Mouse (Mus musculus): ENCODE measurements around the gene Bhlhe40. TPM values are rescaled to one million over a fixed set of nuclear protein-coding genes. Genes with fewer than 3 reads are reported as not detected.

Bhlhe40 gene
- 25.1 and 25.9 TPM in 2 replicates for polyA plus RNA-seq (2015; fragmentation: Nextera tagmentation; extraction: Ambion mirVana)

DNA sequence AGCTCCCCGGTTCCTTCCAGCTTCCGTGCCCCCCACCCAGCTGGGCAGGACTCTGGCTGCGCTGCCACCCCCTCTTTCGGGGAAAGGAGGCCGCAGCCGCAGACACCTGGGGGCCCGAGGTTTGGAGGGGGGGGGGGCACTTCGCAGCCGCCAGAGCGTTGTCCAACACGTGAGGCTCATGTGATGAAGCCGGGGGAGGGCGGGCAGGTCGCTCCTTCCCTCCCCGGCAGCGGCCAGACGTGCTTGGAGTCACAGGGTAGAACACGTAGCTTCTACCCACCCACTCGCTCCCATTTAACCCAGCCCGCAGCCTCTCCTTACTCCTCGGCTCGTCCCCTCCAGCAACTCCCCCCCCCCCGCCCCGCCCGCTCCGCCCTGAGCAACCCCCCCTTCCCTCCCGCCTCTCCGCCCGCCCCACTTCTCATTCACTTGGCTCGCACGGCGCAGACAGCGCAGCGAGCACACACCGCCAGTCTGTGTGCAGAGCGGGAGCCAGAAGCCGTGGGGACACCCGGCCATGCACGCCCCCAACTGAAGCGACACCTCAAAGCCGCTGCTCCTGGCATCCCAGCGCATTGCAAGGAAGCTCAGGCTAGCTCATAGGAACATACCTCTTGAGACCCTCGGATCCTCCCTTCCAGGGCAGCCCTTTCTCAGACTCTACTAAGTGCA lies at the start of gene Bhlhe40:
Gene Bhlhe40 (plus strand): TSS at position 424 of the 672 bp plus-strand sequence.
- peak within 1 kb of the TSS; percentile 90 for H3K9ac ChIP-seq
- H3K4me2 ChIP-seq: peak within 1 kb of the TSS; percentile 71
- peak; percentile 87 for ATAC-seq (replicated peaks; ENCODE audit: insufficient number of reproducible peaks, insufficient read depth, low FRiP score, low read depth)
- WGBS: under 1% methylated on average over 33 of the region's 43 CpGs
- peaks cover 11% of the 10 kb centered on the region for H3K36me3 ChIP-seq
- peaks cover 38% of the 10 kb centered on the region for H3K4me1 ChIP-seq (replicated peaks)
- no peaks in the 10 kb centered on the region for H3K27me3 ChIP-seq
- no peaks in the 10 kb centered on the region for H3K9me3 ChIP-seq (replicated peaks)
- H3K27ac ChIP-seq: peak within 1 kb of the TSS; percentile 97
- peak within 1 kb of the TSS; percentile 84 for H3K4me3 ChIP-seq

DNA sequence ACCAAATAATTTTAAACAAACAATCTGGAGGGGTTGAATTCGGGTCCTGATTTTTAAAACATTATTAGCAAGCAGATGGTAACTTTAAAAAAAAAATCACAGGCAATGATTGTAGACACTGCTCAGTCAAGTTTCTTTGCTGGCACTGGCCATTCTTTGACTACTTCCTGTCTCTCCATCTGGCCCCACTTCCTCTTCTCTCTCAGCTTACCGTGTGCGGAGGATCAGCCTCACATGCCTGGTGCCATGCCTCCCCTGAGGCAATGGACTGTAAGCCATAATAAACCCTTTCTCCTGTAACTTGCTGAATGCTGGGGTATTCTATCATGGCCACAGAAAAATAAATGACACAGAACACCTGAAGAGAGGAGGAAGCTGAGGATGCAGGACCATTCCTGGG lies 48.8 kb upstream of the Bhlhe40 start:
- no peak overlapping the region for H3K27ac ChIP-seq

GRCm38 (mm10) chr6:108618025-108618424 lies 42.4 kb upstream of the Bhlhe40 start:
- Histone ChIP-seq H3K9ac (no peak overlapping the region), H3K4me1 (replicated peaks) (no peaks in the 10 kb centered on the region), H3K27me3 (no peaks in the 10 kb centered on the region), H3K4me3 (no peak overlapping the region), H3K4me2 (no peak overlapping the region), H3K27ac (no peak overlapping the region), H3K9me3 (replicated peaks) (no peaks in the 10 kb centered on the region), H3K36me3 (no peaks in the 10 kb centered on the region)
- WGBS: 79% methylated on average over 10 of the region's 10 CpGs
- ATAC-seq (replicated peaks; ENCODE audit: insufficient number of reproducible peaks, insufficient read depth, low FRiP score, low read depth): no peak

More for the DNA sequence above, 48.8 kb upstream of the Bhlhe40 start:
- Histone ChIP-seq H3K4me1 (replicated peaks) (0 out of 2 replicates have a peak, but pooled peaks cover 3% of the 10 kb centered on the region), H3K4me2 (no peak overlapping the region), H3K9me3 (replicated peaks) (no peaks in the 10 kb centered on the region), H3K4me3 (no peak overlapping the region), H3K27me3 (no peaks in the 10 kb centered on the region), H3K9ac (no peak overlapping the region), H3K36me3 (no peaks in the 10 kb centered on the region)
- ATAC-seq (replicated peaks; ENCODE audit: insufficient number of reproducible peaks, insufficient read depth, low FRiP score, low read depth): no peak
- 55% methylated on average over 3 of the region's 3 CpGs for WGBS

DNA sequence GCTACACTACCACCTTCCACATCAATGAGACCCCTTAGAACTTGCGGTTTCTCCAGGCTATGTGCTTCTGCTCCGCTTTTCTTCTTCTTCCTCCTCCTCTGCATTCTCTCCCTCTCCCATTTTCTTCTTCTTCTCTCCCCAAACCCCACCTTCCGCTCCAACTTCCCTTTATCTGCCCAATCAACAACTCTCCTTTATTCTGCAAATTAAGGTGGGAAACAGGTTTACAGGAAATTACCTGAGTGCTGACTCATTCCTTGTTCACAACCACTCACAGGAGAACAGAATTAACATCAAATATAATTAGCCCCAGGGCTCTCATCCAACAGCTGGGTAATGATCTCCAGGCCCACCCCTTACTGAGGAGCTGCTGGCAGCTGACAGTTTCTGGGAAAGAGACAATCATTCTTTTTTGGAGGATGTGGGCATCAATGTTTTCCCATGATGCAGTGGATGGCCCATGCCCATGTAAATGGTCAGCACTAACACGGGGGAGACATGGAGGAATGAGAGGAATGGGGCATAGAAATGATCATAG lies 37.3 kb upstream of the Bhlhe40 start:
- H3K9me3 ChIP-seq (replicated peaks): no peaks in the 10 kb centered on the region

GRCm38 (mm10) chr6:108624915-108625314 lies 35.5 kb upstream of the Bhlhe40 start:
- no peak overlapping the region for H3K4me2 ChIP-seq
- ATAC-seq (replicated peaks; ENCODE audit: insufficient number of reproducible peaks, insufficient read depth, low FRiP score, low read depth): no peak
- no peak overlapping the region for H3K27ac ChIP-seq
- H3K9ac ChIP-seq: no peak overlapping the region
- H3K36me3 ChIP-seq: no peaks in the 10 kb centered on the region
- peaks cover 7% of the 10 kb centered on the region for H3K9me3 ChIP-seq (replicated peaks)
- H3K4me1 ChIP-seq (replicated peaks): no peaks in the 10 kb centered on the region
- no peaks in the 10 kb centered on the region for H3K27me3 ChIP-seq
- WGBS: 74% methylated on average over 4 of the region's 4 CpGs
- H3K4me3 ChIP-seq: no peak overlapping the region

More for the DNA sequence above, 37.3 kb upstream of the Bhlhe40 start:
- H3K36me3 ChIP-seq: no peaks in the 10 kb centered on the region
- H3K27ac ChIP-seq: no peak overlapping the region
- H3K4me2 ChIP-seq: no peak overlapping the region
- 90% methylated on average over 4 of the region's 4 CpGs for WGBS
- no peaks in the 10 kb centered on the region for H3K27me3 ChIP-seq
- no peaks in the 10 kb centered on the region for H3K4me1 ChIP-seq (replicated peaks)
- H3K9ac ChIP-seq: no peak overlapping the region
- no peak for ATAC-seq (replicated peaks; ENCODE audit: insufficient number of reproducible peaks, insufficient read depth, low FRiP score, low read depth)
- no peak overlapping the region for H3K4me3 ChIP-seq

DNA sequence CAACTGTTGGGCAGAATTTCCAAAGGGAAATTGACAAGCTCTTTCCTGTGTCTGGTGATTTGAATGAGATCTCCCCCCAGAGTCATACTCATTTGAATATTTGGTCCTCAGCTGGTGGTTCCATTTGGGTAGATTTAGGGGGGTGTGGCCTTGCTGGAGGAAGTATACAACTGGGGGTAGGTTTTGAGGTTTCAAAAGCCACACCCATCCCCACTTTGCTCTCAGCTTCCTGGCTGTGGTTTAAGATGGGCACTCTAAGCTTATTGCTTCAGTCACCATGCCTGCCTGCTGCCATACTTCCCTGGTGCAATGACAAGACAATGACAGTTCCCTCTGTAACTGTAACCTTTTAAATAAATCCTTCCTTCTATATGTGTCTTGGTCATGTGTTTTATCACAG lies 29.7 kb upstream of the Bhlhe40 start:
- no peaks in the 10 kb centered on the region for H3K4me1 ChIP-seq (replicated peaks)
- ATAC-seq (replicated peaks; ENCODE audit: insufficient number of reproducible peaks, insufficient read depth, low FRiP score, low read depth): no peak
- H3K9ac ChIP-seq: no peak overlapping the region
- H3K27ac ChIP-seq: no peak overlapping the region
- no peaks in the 10 kb centered on the region for H3K27me3 ChIP-seq
- H3K9me3 ChIP-seq (replicated peaks): peaks cover 7% of the 10 kb centered on the region
- H3K4me2 ChIP-seq: no peak overlapping the region
- no peak overlapping the region for H3K4me3 ChIP-seq
- H3K36me3 ChIP-seq: no peaks in the 10 kb centered on the region

DNA sequence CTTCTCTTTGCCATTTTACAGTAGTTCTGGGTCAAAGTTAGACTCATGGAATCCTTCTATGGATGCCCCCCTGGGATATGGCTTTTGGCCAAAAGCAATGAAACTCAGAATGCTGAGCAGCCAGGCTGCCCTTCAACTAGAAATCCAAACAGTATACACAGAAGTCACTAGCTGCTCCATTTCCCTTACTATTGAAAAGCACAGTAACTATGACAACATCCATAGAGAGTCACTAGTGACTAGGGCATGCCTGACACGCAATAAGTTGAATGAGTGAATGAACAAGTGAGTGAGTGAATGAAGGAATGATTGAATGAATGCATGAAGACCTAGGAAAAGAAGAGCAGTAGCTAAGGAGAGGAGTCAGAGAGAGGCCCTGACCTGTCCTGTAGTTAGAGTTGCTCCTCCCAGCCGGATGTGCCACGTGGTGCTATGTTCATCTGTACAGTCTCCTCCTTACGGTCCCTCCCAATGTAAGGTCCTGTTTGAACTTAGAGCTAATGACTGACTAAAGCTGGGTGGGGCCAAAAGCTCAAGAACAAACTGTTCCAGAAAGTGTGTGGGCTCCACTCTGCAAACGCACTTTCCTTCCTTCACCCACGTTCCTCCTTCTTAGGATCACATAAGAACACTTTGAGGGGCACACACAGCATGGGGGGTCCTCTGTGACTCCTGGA lies 22.1 kb upstream of the Bhlhe40 start:
- H3K4me1 ChIP-seq (replicated peaks): no peaks in the 10 kb centered on the region
- no peaks in the 10 kb centered on the region for H3K27me3 ChIP-seq
- H3K36me3 ChIP-seq: no peaks in the 10 kb centered on the region
- no peak overlapping the region for H3K9ac ChIP-seq
- H3K4me2 ChIP-seq: no peak overlapping the region
- H3K9me3 ChIP-seq (replicated peaks): no peaks in the 10 kb centered on the region
- no peak overlapping the region for H3K4me3 ChIP-seq
- ATAC-seq (replicated peaks; ENCODE audit: insufficient number of reproducible peaks, insufficient read depth, low FRiP score, low read depth): no peak
- H3K27ac ChIP-seq: no peak overlapping the region
- WGBS: 81% methylated on average over 6 of the region's 6 CpGs

- no peaks in the 10 kb centered on the region for H3K4me1 ChIP-seq (replicated peaks)
- H3K27me3 ChIP-seq: no peaks in the 10 kb centered on the region
- H3K9ac ChIP-seq: no peak overlapping the region
- no peaks in the 10 kb centered on the region for H3K36me3 ChIP-seq
- no peak overlapping the region for H3K4me2 ChIP-seq
- H3K27ac ChIP-seq: no peak overlapping the region
- WGBS: 58% methylated on average over 7 of the region's 7 CpGs
- no peak for ATAC-seq (replicated peaks; ENCODE audit: insufficient number of reproducible peaks, insufficient read depth, low FRiP score, low read depth)
- no peaks in the 10 kb centered on the region for H3K9me3 ChIP-seq (replicated peaks)
- H3K4me3 ChIP-seq: no peak overlapping the region
These were observed 18.4 kb upstream of the Bhlhe40 start for GRCm38 (mm10) chr6:108642020-108642419.

DNA sequence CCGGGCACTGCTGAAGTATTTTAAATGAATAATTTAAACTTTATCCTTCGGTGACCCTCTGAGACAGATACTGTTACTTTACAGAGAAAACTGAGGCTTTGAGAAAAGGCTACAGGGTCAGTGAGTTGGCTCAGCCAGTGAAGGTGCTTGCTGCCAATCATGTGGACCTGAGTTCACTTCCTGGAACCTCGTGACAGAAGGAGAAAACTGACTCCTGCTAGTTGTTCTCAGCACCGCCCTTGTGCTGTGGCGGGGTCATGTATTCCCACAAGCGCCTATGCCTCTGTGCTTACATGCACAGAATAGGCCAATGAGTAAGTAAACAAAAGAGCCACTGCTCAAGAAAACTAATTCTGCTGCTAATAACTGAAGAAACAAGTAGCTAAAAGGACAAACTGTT lies 17.4 kb upstream of the Bhlhe40 start:
- no peak overlapping the region for H3K9ac ChIP-seq
- no peak for ATAC-seq (replicated peaks; ENCODE audit: insufficient number of reproducible peaks, insufficient read depth, low FRiP score, low read depth)
- H3K4me3 ChIP-seq: no peak overlapping the region
- H3K4me1 ChIP-seq (replicated peaks): no peaks in the 10 kb centered on the region
- H3K27ac ChIP-seq: no peak overlapping the region
- no peak overlapping the region for H3K4me2 ChIP-seq
- WGBS: 74% methylated on average over 6 of the region's 6 CpGs
- H3K27me3 ChIP-seq: no peaks in the 10 kb centered on the region
- no peaks in the 10 kb centered on the region for H3K36me3 ChIP-seq
- no peaks in the 10 kb centered on the region for H3K9me3 ChIP-seq (replicated peaks)

DNA sequence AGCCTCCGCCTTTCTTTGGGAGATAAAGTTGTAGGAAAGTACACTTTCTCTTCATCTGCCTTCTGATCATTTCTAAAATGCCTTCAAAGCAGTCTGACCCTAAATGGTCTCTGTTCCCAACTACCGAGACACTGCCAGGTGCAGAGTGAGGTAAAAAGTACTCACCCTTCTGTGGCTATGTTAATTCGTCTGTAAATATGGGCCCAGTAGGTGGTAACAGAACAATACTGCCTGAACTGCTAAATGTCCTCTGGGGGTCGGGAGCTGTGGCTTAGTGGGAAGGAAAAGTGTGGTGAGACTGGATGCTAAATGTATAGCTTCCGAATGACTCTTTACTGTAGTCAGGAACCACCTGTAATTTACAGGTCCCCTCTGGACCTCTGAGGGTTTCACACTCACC lies 16.1 kb upstream of the Bhlhe40 start:
- H3K9ac ChIP-seq: no peak overlapping the region
- WGBS: 63% methylated on average over 5 of the region's 5 CpGs
- no peaks in the 10 kb centered on the region for H3K36me3 ChIP-seq
- ATAC-seq (replicated peaks; ENCODE audit: insufficient number of reproducible peaks, insufficient read depth, low FRiP score, low read depth): no peak
- H3K9me3 ChIP-seq (replicated peaks): no peaks in the 10 kb centered on the region
- no peak overlapping the region for H3K27ac ChIP-seq
- no peak overlapping the region for H3K4me2 ChIP-seq
- H3K27me3 ChIP-seq: no peaks in the 10 kb centered on the region
- no peaks in the 10 kb centered on the region for H3K4me1 ChIP-seq (replicated peaks)
- no peak overlapping the region for H3K4me3 ChIP-seq

DNA sequence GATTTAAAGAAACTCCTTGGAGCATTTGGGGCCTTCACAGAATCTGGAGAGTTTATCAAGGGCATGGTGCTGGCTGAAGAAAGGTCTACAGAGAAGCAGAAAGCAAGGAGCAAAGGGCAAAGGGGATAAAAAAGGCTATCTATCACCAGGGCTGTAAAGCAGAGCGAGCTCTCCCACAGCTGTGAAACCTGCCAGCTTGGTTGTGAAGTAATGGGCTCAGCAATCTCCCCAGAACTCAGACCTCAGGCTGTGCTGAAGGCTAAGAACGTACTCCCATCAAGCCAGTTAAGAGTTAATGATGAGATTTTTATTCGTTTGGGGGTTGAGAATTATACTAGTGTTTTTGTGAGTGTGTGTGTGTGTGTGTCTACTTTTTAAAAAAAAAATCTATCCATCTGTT lies 13.3 kb upstream of the Bhlhe40 start:
- Histone ChIP-seq H3K27ac (no peak overlapping the region), H3K9me3 (replicated peaks) (no peaks in the 10 kb centered on the region), H3K4me1 (replicated peaks) (no peaks in the 10 kb centered on the region), H3K4me2 (no peak overlapping the region), H3K27me3 (no peaks in the 10 kb centered on the region), H3K9ac (no peak overlapping the region), H3K4me3 (no peak overlapping the region), H3K36me3 (no peaks in the 10 kb centered on the region)
- no peak for ATAC-seq (replicated peaks; ENCODE audit: insufficient number of reproducible peaks, insufficient read depth, low FRiP score, low read depth)
- 54% methylated on average over 3 of the region's 3 CpGs for WGBS

- no peaks in the 10 kb centered on the region for H3K27me3 ChIP-seq
- H3K36me3 ChIP-seq: no peaks in the 10 kb centered on the region
- H3K9ac ChIP-seq: no peak overlapping the region
- H3K4me3 ChIP-seq: no peak overlapping the region
- no peaks in the 10 kb centered on the region for H3K9me3 ChIP-seq (replicated peaks)
- no peak overlapping the region for H3K4me2 ChIP-seq
- no peak overlapping the region for H3K27ac ChIP-seq
- H3K4me1 ChIP-seq (replicated peaks): no peaks in the 10 kb centered on the region
- WGBS: 69% methylated on average over 6 of the region's 6 CpGs
- ATAC-seq (replicated peaks; ENCODE audit: insufficient number of reproducible peaks, insufficient read depth, low FRiP score, low read depth): no peak
These were observed 12.4 kb upstream of the Bhlhe40 start for GRCm38 (mm10) chr6:108648072-108648471.

Measured in heart, embryonic 15.5 days (tissue).